Comparison of ENCODE assay signal across 29 mouse cellular contexts in the genomic region with DNA sequence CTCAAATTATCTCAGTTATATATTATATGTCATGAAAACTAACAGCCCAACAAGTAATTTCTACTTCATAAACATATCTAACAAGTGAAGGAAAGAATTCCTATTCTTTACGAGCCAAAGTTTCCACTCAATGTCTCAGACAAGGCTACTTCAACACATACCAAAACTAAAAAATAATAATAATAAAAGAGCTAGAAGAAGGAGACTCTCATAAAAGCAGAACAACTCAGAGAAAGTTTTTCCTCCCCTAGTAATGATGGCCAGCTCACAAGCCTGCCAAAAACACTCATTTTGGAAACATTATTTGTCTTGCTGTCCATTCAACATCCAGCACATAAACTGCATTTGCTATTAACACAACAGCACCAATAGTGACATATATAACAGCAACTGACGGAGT.
DNase-seq lines count a peak whose midpoint lies in the region; ATAC-seq lines count a peak whose summit lies in the region.
"Had no signal": no experiment of that assay in that cellular context is flagged by ENCODE, and none has a peak within 500 bp of the region (broad histone marks: within the 10 kb centered on the region; RNA-seq: fewer than 3 reads in every experiment).

No protein-coding gene starts in this region.

- H3K4me2 ChIP-seq in embryonic facial prominence, embryonic 14.5 days (ENCODE audit: low read depth, low read length), result no peak overlapping the region
- no peak overlapping the region for H3K4me2 ChIP-seq in limb, embryonic 13.5 days (replicated peaks)
- no peak overlapping the region for H3K4me2 ChIP-seq in midbrain, embryonic 16.5 days (ENCODE audit: low read length)
- H3K4me2 ChIP-seq: embryonic facial prominence, embryonic 12.5 days; embryonic facial prominence, embryonic 15.5 days; forebrain, embryonic 12.5 days had no signal

- no peak overlapping the region for H3K27ac ChIP-seq in embryonic facial prominence, embryonic 14.5 days (replicated peaks; ENCODE audit: low read depth, low read length)
- H3K27ac ChIP-seq in embryonic facial prominence, embryonic 10.5 days (replicated peaks), result no peak overlapping the region
- H3K27ac ChIP-seq in limb, embryonic 13.5 days, result no peak overlapping the region
- H3K27ac ChIP-seq in limb, embryonic 10.5 days, result no peak overlapping the region
- H3K27ac ChIP-seq in midbrain, embryonic 16.5 days (ENCODE audit: low read length), result no peak overlapping the region
- H3K27ac ChIP-seq: embryonic facial prominence, embryonic 12.5 days; embryonic facial prominence, embryonic 15.5 days; forebrain, embryonic 10.5 days; forebrain, embryonic 12.5 days had no signal

- no peaks in the 10 kb centered on the region for H3K9me3 ChIP-seq in embryonic facial prominence, embryonic 14.5 days (ENCODE audit: control insufficient read depth, low read length)
- H3K9me3 ChIP-seq in embryonic facial prominence, embryonic 10.5 days, result no peaks in the 10 kb centered on the region
- H3K9me3 ChIP-seq in limb, embryonic 13.5 days, result no peaks in the 10 kb centered on the region
- H3K9me3 ChIP-seq in limb, embryonic 10.5 days (replicated peaks), result no peaks in the 10 kb centered on the region
- no peaks in the 10 kb centered on the region for H3K9me3 ChIP-seq in midbrain, embryonic 16.5 days (replicated peaks; ENCODE audit: control insufficient read depth, low read length, poor library complexity, severe bottlenecking)
- H3K9me3 ChIP-seq: embryonic facial prominence, embryonic 12.5 days; embryonic facial prominence, embryonic 15.5 days; forebrain, embryonic 10.5 days; forebrain, embryonic 12.5 days; G1E had no signal

- peak; percentile 17 for DNase-seq in embryonic facial prominence, embryonic 14.5 days (ENCODE audit: low spot score)
- DNase-seq in embryonic facial prominence, embryonic 10.5 days (ENCODE audit: low spot score), result no peak
- DNase-seq in limb, embryonic 10.5 days (ENCODE audit: low spot score), result no peak
- DNase-seq in adipocyte (ENCODE audit: low spot score), result peak; percentile 6
- DNase-seq: adrenal gland, adult 2 months; adrenal gland, postnatal 10 days; adrenal gland, postnatal 25 days; B cell, adult 2 months; cerebellum, adult 11 months; cerebellum, adult 18-20 months; cerebellum, adult 8-10 months; cerebellum, adult 9-11 months; cerebellum, postnatal 14 days; cerebellum, postnatal 36 days; embryo, embryonic 11 days had no signal

- H3K4me1 ChIP-seq in embryonic facial prominence, embryonic 14.5 days (ENCODE audit: control insufficient read depth, insufficient read depth, low read length), result no peaks in the 10 kb centered on the region
- H3K4me1 ChIP-seq in embryonic facial prominence, embryonic 10.5 days, result no peaks in the 10 kb centered on the region
- no peaks in the 10 kb centered on the region for H3K4me1 ChIP-seq in limb, embryonic 13.5 days
- no peaks in the 10 kb centered on the region for H3K4me1 ChIP-seq in limb, embryonic 10.5 days
- no peaks in the 10 kb centered on the region for H3K4me1 ChIP-seq in midbrain, embryonic 16.5 days (ENCODE audit: control insufficient read depth, insufficient read depth, low read length)
- H3K4me1 ChIP-seq: embryonic facial prominence, embryonic 12.5 days; embryonic facial prominence, embryonic 15.5 days; forebrain, embryonic 10.5 days; forebrain, embryonic 12.5 days had no signal

- no peak overlapping the region for H3K9ac ChIP-seq in embryonic facial prominence, embryonic 14.5 days (ENCODE audit: low read depth, low read length)
- no peak overlapping the region for H3K9ac ChIP-seq in limb, embryonic 13.5 days
- no peak overlapping the region for H3K9ac ChIP-seq in midbrain, embryonic 16.5 days (ENCODE audit: low read depth, low read length)
- H3K9ac ChIP-seq: embryonic facial prominence, embryonic 12.5 days; embryonic facial prominence, embryonic 15.5 days; forebrain, embryonic 12.5 days had no signal

- no peaks in the 10 kb centered on the region for H3K36me3 ChIP-seq in embryonic facial prominence, embryonic 14.5 days (ENCODE audit: control insufficient read depth, insufficient read depth, low read length)
- no peaks in the 10 kb centered on the region for H3K36me3 ChIP-seq in embryonic facial prominence, embryonic 10.5 days (replicated peaks)
- H3K36me3 ChIP-seq in limb, embryonic 13.5 days, result no peaks in the 10 kb centered on the region
- no peaks in the 10 kb centered on the region for H3K36me3 ChIP-seq in limb, embryonic 10.5 days
- no peaks in the 10 kb centered on the region for H3K36me3 ChIP-seq in midbrain, embryonic 16.5 days (ENCODE audit: control insufficient read depth, insufficient read depth, low read length)
- H3K36me3 ChIP-seq: embryonic facial prominence, embryonic 12.5 days; embryonic facial prominence, embryonic 15.5 days; forebrain, embryonic 10.5 days; forebrain, embryonic 12.5 days; G1E had no signal

- H3K4me3 ChIP-seq in embryonic facial prominence, embryonic 14.5 days (ENCODE audit: low read depth, low read length), result no peak overlapping the region
- H3K4me3 ChIP-seq in embryonic facial prominence, embryonic 10.5 days, result no peak overlapping the region
- no peak overlapping the region for H3K4me3 ChIP-seq in limb, embryonic 13.5 days
- no peak overlapping the region for H3K4me3 ChIP-seq in limb, embryonic 10.5 days
- H3K4me3 ChIP-seq in midbrain, embryonic 16.5 days (ENCODE audit: low read depth, low read length), result no peak overlapping the region
- H3K4me3 ChIP-seq: embryonic facial prominence, embryonic 12.5 days; embryonic facial prominence, embryonic 15.5 days; erythroblast, embryonic 14.5 days; forebrain, embryonic 10.5 days; forebrain, embryonic 12.5 days had no signal

- no peaks in the 10 kb centered on the region for H3K27me3 ChIP-seq in embryonic facial prominence, embryonic 14.5 days (replicated peaks; ENCODE audit: control insufficient read depth, insufficient read depth, low read length)
- H3K27me3 ChIP-seq in embryonic facial prominence, embryonic 10.5 days (replicated peaks; ENCODE audit: low read depth, poor library complexity, severe bottlenecking), result no peaks in the 10 kb centered on the region
- H3K27me3 ChIP-seq in limb, embryonic 13.5 days, result no peaks in the 10 kb centered on the region
- H3K27me3 ChIP-seq in limb, embryonic 10.5 days (ENCODE audit: low read depth, poor library complexity, severe bottlenecking), result no peaks in the 10 kb centered on the region
- H3K27me3 ChIP-seq in midbrain, embryonic 16.5 days (ENCODE audit: control insufficient read depth, insufficient read depth, low read depth, low read length), result no peaks in the 10 kb centered on the region
- H3K27me3 ChIP-seq: CH12.LX; embryonic facial prominence, embryonic 12.5 days; embryonic facial prominence, embryonic 15.5 days; forebrain, embryonic 12.5 days had no signal

- no peak for ATAC-seq in embryonic facial prominence, embryonic 14.5 days (ENCODE audit: low read depth)
- ATAC-seq in limb, embryonic 13.5 days (ENCODE audit: low FRiP score, low read depth), result peak; percentile 61
- no peak for ATAC-seq in midbrain, embryonic 16.5 days
- ATAC-seq: activated CD4-positive, CD25-positive, alpha-beta regulatory T cell, adult 4 months; CD4-positive, CD25-positive, alpha-beta regulatory T cell, adult 4 months; forebrain, embryonic 14.5 days; forebrain, embryonic 16.5 days; Patski had no signal

- 69% methylated on average over 2 of the region's 2 CpGs for WGBS in embryonic facial prominence, embryonic 14.5 days
- WGBS in embryonic facial prominence, embryonic 10.5 days, result 87% methylated on average over 2 of the region's 2 CpGs
- 68% methylated on average over 2 of the region's 2 CpGs for WGBS in limb, embryonic 13.5 days
- WGBS in limb, embryonic 10.5 days, result 89% methylated on average over 2 of the region's 2 CpGs
- 92% methylated on average over 2 of the region's 2 CpGs for WGBS in midbrain, embryonic 16.5 days

Comparison
In these comparisons a context has a peak if more than half of its experiments do, and no peak if none do; other contexts are left out.
1. DNase-seq: peak in embryonic facial prominence, embryonic 14.5 days (single experiment) and adipocyte (single experiment); none in embryonic facial prominence, embryonic 10.5 days (single experiment) and limb, embryonic 10.5 days (single experiment).